Mouse (Mus musculus): ENCODE results near the gene Atp5s.

DNA sequence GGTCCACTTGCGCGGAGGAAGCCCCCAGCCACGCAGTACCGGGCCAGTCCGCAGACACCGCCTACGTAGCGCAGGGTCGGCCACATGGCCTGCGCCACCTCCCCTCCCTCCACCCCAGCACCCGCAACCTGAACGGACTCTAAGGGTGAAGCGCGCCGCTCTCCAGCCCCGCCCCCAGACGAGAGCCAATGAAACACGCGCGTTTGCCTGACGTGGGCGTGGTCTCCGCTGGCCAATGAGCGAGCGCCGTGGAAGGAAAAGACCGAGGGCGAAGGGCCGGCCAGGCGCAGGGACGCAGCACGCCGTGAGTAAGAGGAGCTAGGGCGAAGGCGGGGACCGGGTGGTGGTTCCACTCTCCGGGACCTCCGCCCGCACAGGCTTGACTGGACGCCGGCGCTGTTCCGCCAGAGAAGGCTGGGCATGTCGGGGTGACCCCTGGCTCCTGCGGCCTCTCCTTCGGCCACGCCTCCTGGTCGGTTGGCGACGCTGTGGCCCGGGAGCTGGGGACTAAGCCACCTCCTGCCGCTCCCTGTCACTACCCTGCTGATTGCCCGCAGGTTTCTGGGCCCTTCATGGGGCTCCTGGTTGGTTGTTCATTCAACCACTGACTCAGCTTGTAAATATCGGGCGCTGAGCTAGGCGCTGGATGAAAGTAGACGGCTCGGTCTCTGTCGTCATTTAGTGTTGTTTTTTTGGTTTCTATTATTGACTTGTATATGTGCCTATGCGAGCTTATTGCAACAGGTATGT lies at the start of gene Atp5s, which contains the start of gene L2hgdh:
- peak; percentile 90 for TF ChIP-seq POLR2A (IDR thresholded peaks at IDR 0.05; ENCODE audit: extremely low read depth, insufficient read depth, low read length)
- no peak for TF ChIP-seq CTCF (IDR thresholded peaks at IDR 0.05; ENCODE audit: low read depth, low read length)

Data from liver, adult 2 months (tissue).